Mouse (Mus musculus) left cerebral cortex, postnatal 10 days (tissue): ENCODE measurements at regions not wholly inside any gene's neighbourhood (a gene's known extent, or its start where the extent isn't known, plus 50 kb on each side); places are given as distances from the start of the nearest gene placed in this dataset.

Source experiments
- DNase-seq, 2 experiments: peaks; one replicate each; pipeline ENCODE4 v3.0.0; 2021 to 2022; ENCODE audit warnings: low spot score in 2 of 2, mixed read lengths in 1 of 2; ENCODE audit errors: extremely low spot score in 1 of 2
- intact Hi-C: fragments of 180-260 bp; cut with DNase I; formaldehyde crosslinking; loops from one replicate; pipeline ENCODE4 v1.15.1; 2025

DNA sequence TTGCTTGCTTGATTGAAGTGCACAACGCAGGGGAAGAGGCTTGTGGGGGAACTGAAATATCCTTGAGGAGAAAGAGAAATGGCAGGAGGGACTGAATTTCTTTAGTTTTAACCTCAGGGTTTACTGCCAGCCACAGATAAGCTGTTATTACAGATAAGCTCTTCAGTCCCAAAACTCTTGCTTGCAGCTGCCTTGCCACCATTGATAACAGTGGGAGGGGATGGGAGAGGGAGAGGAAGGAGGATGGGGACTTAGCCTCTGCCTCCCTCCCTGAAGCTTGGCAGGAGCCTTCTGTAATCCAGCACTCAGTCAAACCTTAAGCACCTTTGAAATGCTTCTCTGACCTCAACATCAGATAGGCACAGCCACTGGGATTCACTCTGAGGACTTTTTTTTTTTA, 471.4 kb upstream of the Lsamp start:
- DNase-seq: no peak
- intact Hi-C loops: no loop called here

DNA sequence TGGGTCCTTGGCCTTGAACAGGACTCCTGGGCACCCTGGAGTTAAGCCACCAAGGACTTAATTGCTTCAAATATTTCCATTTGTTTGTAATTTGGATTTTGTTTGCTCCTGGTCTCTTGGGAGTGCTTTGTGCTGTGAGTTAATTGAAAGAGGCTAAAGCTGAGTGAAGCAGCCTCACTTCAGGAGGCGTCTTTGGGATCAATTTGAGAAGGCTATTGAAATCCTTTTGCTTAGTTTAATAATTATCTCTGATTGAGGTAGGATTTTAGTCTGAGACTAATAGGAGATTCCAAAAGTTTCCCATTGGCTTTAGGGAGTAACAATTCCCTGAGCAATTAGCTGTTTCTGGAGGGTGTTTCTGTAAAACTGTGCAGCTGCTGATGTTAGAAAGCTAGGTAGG, 470.5 kb upstream of the Lsamp start:
- intact Hi-C loops: no loop called here
- no peak for DNase-seq

DNA sequence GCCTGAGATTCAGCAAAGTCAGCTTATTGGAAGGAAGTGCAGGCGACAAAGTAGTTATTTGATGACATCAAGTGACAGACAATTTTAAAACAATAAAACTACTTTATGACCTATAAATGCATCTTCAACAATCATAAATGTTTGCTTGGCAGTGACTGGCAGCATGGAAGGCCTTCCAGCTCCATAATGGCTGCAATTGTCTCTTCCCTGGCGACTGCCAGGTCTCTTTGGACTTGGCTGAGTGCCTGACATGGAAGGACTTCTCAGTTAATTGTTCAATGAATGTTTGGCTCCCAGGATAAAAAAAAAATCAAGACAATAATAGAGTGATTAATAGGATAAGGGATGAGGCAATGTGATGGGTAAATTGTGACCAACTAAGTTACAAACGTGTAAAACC, 453.1 kb upstream of the Lsamp start:
- intact Hi-C loops: no loop called here
- DNase-seq: peak; percentile 5 to 15

DNA sequence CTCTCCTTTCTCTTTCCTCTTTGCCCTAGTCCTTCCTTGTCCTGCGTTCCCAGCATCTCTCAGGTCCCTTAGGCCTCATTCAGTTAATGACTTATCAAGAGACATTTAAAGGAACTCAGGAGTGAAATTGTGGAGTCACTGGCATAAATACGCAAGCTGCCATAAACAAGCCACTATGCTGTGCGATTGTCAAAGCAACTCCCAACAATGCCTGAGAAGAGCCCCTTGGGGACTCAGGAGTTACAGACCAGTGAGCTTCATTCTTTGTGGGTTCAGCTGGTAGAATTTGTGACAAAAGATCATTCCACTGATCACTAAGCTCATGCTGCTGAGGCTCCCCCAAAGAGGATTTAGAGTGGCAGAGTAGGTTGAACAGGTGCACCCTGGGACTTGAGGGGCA, 451.4 kb upstream of the Lsamp start:
- no peak for DNase-seq
- intact Hi-C loops: no loop called here

DNA sequence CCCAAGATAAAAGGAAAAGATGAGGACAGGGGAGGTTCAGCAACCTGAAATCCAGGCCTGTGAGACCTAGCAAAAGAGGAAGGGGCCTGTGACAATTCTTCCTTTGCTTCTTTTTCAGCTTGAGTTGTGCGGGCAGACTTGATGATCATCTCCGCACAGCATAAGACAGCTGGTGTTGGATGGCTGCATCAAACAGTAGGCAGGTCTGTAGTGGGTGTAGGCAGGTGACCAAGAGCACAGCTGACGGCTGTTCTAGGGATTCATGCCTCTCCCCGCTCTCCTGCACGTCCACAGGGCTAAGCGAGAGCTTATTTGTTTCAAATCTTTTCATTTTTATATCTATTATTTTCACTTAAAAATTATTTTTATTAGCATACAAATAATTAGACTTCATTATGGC, 450.8 kb upstream of the Lsamp start:
- no peak for DNase-seq
- intact Hi-C loops: no loop called here

DNA sequence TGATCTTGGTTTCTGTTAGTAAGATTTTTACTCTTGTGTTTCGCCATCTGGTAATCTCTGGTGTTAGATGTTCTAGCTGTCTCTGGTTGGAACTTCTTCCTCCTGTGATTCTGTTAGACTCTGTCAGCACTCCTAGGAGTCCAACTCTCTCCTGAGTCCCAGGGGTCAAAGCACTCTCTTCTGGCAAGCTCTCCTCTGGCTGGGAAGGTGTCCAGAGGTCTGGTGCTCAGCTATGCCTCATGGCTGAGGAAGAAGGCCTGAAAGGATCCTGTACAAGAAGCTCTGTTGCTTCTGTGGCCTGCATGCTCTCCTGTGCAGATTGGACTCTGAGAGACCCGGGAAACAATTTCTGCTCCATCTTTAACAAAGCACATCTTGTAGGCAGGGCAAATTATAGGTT, 430.8 kb upstream of the Lsamp start:
- intact Hi-C loops: no loop called here

DNA sequence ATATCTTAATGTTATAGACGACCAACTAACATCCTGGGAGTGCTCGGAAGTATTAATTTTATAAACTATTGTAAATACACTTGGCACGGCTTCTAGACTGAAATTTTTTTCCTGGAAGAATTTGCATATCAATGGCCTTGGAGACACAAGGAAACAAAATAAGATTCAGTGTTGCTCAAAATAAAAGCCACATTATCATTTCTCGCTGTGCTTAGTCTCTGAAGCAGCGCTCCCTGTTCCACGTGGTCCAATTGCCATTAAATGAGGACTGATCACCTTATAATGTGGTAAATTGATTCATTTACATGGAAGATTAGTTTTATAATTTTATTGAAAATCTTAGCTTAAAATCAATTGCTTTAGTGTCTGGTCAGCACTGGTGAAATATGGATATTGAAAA, 407.5 kb upstream of the Lsamp start:
- intact Hi-C loops: no loop called here
- DNase-seq: no peak

More for the DNA sequence above, 430.8 kb upstream of the Lsamp start:
- no peak for DNase-seq

DNA sequence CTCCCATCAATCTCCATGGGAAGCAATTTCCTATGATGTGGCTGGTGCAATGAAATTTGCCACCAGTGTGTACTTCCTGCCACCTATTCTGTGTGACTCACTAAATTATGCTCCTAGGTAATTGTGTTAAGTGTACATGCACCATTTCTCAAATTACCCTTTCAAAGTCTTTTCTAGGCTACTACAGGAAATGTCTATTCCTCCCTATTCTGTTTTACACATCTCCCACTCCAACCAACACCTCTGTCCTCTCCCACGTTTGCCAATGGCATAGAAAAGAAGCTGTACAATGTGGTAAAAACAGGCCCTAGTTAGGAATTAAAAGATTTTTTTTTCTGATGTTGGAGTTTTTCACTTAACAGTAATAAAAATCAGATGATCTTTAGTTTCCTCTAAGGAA, 404.5 kb upstream of the Lsamp start:
- DNase-seq: no peak
- intact Hi-C loops: no loop called here
